Mouse (Mus musculus) cerebellum, adult 2 months (tissue): ENCODE measurements around the gene Dlat. TPM values are rescaled to one million over a fixed set of nuclear protein-coding genes. Genes with fewer than 3 reads are reported as not detected.

ENCODE experiments used
- DNase-seq, 2 experiments: peaks; one replicate each; pipeline ENCODE4 v3.0.0; 2021
- H3K27ac ChIP-seq: fragments of 200-500 bp; 2 replicates; pipeline ENCODE4 v1.5.1; 2012; ENCODE audit warnings: low read length, control low read depth, inconsistent platforms; ENCODE audit not compliant: insufficient read depth
- H3K27me3 ChIP-seq: fragments of 200-500 bp; 2 replicates; pipeline ENCODE4 v1.6.1; 2012; ENCODE audit warnings: inconsistent platforms, mild to moderate bottlenecking, low read length, moderate library complexity; ENCODE audit not compliant: control insufficient read depth, insufficient read depth
- H3K4me1 ChIP-seq: fragments of 200-500 bp; 2 replicates; pipeline ENCODE4 v1.6.1; 2011; ENCODE audit warnings: low read length; ENCODE audit not compliant: control insufficient read depth, insufficient read depth
- H3K4me3 ChIP-seq: fragments of 200-500 bp; replicated peaks from 2 replicates; pipeline ENCODE3; 2011; ENCODE audit warnings: mild to moderate bottlenecking, low read depth, low read length, control low read depth; ENCODE audit not compliant: insufficient read depth
- CTCF ChIP-seq: fragments of 200-500 bp; IDR thresholded peaks from 2 replicates; pipeline ENCODE4 v1.5.1; 2011; ENCODE audit warnings: low read depth, mild to moderate bottlenecking, control low read depth, low read length, moderate library complexity, borderline replicate concordance; ENCODE audit not compliant: insufficient read depth
- POLR2A ChIP-seq: fragments of 200-500 bp; IDR thresholded peaks from 2 replicates; pipeline ENCODE4 v1.6.1; 2011; ENCODE audit warnings: low read length, control low read depth, borderline replicate concordance; ENCODE audit not compliant: insufficient read depth
- WGBS: fragments of 180-500 bp; shearing (Covaris S2); methylation state at CpG from one replicate; pipeline ENCODE4 v1.1.7; 2018; 5-methylcytosine and 5-hydroxymethylcytosine counted together
- polyA plus RNA-seq: library from polyadenylated mRNA; depleted of rRNA; stranded (reverse); fragments of >200 nt; gene quantifications from 2 replicates; pipeline ENCODE4 v1.2.3, GENCODE M21; 2012; rRNA removed

Gene Dlat
- 78.4 and 82.3 TPM in 2 replicates for polyA plus RNA-seq

DNA sequence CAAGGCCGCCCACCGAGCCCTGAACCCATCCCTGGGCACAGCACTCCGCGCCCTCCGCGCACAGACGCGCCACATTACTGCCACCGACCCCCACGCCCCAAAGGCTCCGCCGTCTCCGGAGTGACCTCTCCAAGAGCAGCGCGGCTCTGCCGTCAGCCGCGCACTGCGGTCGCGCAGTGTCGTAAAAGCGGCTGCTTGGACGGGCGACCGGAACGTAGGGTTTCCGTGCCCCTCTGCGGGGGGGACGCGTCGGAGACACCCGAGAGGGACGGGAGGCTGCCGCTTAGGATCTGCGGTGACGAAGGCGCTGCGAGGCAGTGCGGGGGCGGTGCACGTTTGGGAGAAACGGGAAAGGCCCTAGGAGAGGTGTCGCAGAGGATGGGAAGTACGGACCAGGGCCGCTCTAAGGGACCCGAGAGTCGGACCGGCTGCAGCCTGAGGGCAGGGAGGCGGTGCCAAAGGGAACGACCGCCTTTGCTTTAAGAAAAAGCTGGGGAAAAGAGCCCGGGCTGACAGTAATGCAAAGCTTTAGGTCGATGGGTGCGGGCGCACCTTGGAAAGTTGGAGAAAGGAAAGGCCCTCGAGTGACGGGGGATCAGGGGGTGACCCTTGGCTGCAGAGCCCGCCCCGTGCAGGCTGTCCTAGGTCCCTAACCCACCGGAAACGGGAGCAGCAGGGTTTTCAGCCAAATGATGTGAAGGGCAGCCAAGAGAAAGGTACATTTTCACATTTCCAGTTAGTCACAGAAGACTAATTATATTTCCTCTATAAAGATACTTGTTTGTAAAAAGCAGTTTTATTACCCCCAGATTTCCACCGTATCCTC lies at the start of gene Dlat:
Dlat (minus strand) TSS at position 389 of the 826 bp plus-strand sequence.
- Histone ChIP-seq H3K27ac (peak within 1 kb of the TSS; percentile 91), H3K4me3 (peak within 1 kb of the TSS; percentile 82), H3K4me1 (peaks cover 3% of the 10 kb centered on the region; the same call in 1 of the 2 replicates), H3K27me3 (no peaks in the 10 kb centered on the region)
- under 1% methylated on average over 63 of the region's 63 CpGs for WGBS
- peak; percentile 93 to 94 for DNase-seq
- TF ChIP-seq POLR2A, result no peak; the same call in none of the 2 replicates
- no peak for TF ChIP-seq CTCF

DNA sequence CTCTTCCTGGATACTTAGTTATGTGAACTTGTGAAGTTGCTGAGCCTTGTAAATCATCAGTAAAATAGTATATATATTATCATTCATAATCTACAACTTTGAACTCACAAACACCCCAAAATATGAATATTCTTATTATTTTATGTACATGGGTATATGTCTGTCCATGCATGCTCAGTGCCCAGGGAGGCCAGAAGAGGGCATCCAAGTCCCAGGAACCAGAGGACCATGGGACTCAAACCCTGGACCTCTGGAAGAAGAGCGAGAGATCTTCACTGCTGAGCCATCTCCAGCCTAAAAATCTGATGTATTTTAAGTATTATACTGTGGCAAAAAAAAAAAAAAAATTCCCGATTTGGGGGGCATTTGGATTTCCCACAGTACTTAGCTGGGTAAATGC lies 49.5 kb upstream of the Dlat start:
- 13% methylated on average over 2 of the region's 2 CpGs for WGBS
- peak; percentile 52 to 56 for DNase-seq
- peaks cover 2% of the 10 kb centered on the region for H3K4me1 ChIP-seq

DNA sequence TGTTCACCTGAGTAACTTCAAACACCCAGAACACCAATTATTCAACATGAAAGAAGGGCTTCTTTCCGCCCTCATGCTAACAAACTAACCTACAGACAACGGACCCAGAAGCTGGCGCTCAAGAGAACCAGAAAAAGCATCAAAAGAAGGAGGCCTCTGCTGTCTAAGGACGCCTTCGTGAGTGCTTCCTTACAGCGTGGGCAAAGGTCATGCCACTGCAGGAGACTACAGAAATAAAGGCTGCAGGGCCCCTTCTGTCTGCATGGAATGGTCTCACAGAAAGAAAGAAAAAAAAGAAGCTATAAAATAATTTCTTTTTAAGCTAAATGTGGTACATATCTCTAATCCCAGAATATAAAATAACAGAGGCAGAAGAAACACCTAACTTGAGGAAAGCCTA lies 45.3 kb upstream of the Dlat start:
- WGBS, result 59% methylated on average over 6 of the region's 6 CpGs
- Histone ChIP-seq H3K4me3 (no peak overlapping the region), H3K27me3 (no peaks in the 10 kb centered on the region), H3K27ac (no peak overlapping the region), H3K4me1 (peaks cover 6% of the 10 kb centered on the region)
- TF ChIP-seq CTCF (no peak), POLR2A (no peak)
- DNase-seq, result no peak

More for the DNA sequence above, 49.5 kb upstream of the Dlat start:
- H3K27ac ChIP-seq, result no peak overlapping the region
- TF ChIP-seq POLR2A, result no peak
- TF ChIP-seq CTCF, result peak; percentile 76
- H3K27me3 ChIP-seq, result no peaks in the 10 kb centered on the region
- no peak overlapping the region for H3K4me3 ChIP-seq

DNA sequence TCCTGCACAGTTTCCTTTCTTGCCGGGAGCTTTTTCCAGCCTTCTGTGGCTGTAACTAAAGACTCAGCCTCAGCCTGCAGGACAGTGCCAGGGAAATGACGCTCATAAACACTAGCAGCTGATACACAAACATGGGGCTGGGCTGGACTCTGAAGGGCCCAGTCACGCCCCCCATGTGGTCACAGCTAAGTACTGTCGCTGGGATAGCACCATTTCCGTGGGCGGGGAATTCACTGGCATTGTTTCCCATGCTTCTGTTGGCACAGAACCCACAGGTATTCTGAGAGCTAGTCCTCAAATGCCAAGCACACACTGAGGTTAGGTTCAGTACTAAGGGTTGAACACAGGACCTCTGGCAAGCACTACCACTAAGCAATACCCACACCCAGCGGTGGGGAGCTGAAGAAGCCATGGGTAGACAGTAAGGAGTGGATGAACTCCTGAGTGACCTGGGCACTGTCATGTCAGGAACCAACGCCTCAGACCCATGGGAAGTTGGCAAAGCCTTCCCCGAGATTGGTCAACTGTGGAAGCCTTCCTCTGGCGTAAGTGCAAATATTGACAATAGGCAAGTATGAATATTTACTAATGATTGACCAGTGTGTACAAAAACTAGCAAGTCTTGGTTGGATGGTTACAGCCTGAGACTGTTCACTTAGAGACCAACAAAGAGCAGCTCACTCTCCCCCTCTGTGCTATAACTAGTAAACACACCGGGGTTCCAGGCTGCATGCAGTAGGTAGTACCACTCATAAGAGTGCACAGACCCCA lies 41.5 kb upstream of the Dlat start:
- peak overlapping the region; percentile 33 for H3K27ac ChIP-seq

DNA sequence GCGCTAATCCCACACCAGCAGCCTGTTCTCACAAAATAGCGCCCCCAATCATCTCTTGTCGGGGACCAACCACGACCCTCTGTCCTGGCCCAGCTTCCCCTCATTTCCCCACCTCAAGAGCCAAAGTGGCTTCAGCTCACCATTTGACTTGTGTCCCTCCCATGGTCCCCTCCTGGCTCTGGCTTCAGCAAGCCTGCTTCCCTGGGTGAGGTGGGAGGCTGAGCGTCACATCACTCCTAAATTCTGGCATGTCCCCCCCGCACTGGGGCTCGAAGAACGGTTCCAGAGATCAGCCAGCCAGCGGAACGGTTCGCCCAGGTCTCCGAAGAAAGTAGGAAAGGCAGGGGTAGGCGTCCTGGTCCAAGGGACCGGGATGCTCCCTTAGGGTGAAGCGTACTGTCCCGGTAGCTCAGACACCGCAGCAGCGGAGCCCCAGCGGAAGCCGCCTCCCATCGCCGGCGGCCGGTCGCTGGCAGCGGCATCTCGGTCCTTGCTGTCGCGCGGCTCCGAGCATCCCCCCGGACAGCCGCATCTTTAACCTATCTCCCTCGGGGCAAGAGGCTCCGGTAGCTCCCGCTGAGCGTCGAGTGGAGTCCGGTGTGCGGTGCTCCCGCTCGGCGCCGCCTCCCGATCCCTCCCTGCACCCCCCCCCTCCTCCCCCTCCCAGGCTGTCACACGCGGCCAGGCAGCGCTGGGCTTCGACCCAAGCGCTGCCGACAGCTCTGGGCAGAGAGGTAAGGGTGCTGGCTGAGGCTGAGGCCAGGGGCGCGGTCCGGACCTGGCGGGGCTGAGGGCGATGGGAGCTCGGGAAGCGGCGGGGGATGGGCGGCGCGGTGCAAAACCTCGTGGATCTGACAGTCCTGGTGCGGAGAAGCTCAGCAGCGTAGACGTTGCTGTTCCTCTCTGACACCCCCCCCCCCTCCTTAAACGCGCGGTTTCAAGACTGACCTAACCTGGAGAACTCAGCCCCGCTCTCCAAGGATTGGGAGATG lies 39.1 kb upstream of the Dlat start:
- DNase-seq, result peak; percentile 72 to 82
- Histone ChIP-seq H3K27me3 (no peaks in the 10 kb centered on the region), H3K4me1 (peaks cover 16% of the 10 kb centered on the region), H3K27ac (peak overlapping the region; percentile 91), H3K4me3 (peak overlapping the region; percentile 87)
- no peak for TF ChIP-seq CTCF
- peak; percentile 35; the same call in 1 of the 2 replicates for TF ChIP-seq POLR2A
- WGBS, result under 1% methylated on average over 70 of the region's 70 CpGs

More for the DNA sequence above, 41.5 kb upstream of the Dlat start:
- H3K27me3 ChIP-seq, result no peaks in the 10 kb centered on the region
- peak; percentile 61 to 78 for DNase-seq
- H3K4me1 ChIP-seq, result peaks cover 16% of the 10 kb centered on the region
- 39% methylated on average over 11 of the region's 11 CpGs for WGBS
- TF ChIP-seq CTCF, result peak; percentile 32; the same call in 1 of the 2 replicates
- TF ChIP-seq POLR2A, result no peak
- H3K4me3 ChIP-seq, result no peak overlapping the region

DNA sequence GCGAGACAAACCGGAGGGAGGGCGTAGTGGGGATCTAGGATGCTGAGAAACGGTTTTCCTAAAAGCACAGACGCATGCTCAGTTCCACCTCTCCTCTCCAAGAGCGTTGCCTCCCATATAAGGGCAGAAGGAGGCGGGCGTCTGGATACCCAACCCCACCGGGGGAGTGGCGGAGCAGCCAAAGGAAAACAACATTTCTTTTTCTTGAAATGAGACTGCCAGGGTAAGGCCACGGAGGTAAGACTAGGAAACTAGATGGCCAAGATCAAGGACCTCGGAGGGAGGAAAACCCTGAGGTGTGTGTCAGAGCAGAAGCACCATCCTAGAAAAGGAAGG lies 38.1 kb upstream of the Dlat start:
- H3K4me3 ChIP-seq, result peak overlapping the region; percentile 65
- no peaks in the 10 kb centered on the region for H3K27me3 ChIP-seq
- H3K4me1 ChIP-seq, result peaks cover 16% of the 10 kb centered on the region
- DNase-seq, result peak; percentile 83 to 90
- WGBS, result 0% methylated on average over 12 of the region's 12 CpGs
- TF ChIP-seq POLR2A, result peak; percentile 69; the same call in 1 of the 2 replicates
- TF ChIP-seq CTCF, result no peak
- H3K27ac ChIP-seq, result peak overlapping the region; percentile 63; the same call in 1 of the 2 replicates

DNA sequence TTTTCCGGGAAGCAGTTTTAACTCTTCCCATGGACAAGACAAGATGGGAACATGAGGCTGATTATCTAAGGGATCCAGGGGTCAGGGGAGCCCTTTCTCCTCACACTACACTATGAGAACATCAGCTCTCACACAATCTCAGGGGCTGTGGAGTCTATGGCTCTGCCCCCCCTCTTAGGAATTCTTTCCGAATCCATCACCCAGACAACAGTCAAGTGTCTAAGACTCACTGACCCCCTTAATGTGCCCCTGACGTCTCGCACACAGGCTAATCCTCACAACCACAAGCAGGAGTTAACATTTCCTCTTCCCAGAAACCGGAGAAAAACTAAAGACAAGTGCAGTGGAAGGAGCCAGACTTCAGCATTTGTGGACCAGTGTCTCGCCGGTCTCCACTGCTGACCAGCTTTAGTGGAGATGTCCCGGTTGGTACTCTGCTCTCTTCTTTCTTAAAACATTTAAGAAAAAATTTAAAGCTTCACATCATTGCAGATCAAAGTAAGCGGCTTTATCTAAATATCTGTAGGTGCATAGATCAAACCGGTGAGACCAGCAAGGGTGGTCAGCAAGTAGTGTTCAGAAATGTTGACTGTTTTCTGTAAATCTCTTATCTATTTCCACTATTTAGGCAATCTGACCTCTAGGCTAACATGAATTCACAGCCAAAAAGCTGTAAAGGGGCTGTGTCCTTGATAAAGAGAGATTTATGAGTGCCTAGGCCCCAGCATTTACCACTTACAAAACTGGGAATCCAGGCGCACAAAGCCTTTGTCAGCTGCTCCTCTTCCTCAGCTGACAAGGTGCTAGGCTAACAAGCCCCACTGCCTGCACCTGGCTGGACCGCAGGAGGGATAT lies 37.5 kb upstream of the Dlat start:
- no peak for DNase-seq
- Histone ChIP-seq H3K4me1 (peaks cover 16% of the 10 kb centered on the region), H3K27ac (peak overlapping the region; percentile 63; the same call in 1 of the 2 replicates), H3K4me3 (peak overlapping the region; percentile 65), H3K27me3 (no peaks in the 10 kb centered on the region)
- TF ChIP-seq CTCF (no peak), POLR2A (no peak)
- 34% methylated on average over 12 of the region's 12 CpGs for WGBS
